ENCODE assay signal across 8 mouse cellular contexts in the genomic region with DNA sequence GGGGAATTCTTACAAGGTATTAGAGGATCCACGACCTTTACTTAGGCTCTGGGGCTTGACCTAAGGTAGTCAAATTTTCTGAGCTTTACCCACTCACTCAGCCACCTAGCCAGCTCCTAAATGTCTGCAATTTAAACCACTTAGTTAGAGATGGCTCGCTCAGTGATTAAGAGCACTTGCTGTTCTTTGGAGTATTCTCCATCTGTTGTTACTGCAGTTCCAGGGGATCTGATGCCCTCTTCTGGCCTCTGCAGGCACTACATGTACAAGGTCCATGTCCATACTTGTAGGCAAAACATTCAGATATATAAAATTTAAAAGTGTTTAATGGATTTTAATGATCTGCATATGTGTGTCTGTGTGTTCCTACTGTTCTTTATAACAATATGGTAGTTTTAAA. TPM values are rescaled to one million over a fixed set of nuclear protein-coding genes. Genes with fewer than 3 reads are reported as not detected.
DNase-seq lines count a peak whose midpoint lies in the region; ATAC-seq and TF ChIP-seq lines count a peak whose summit lies in the region.

No protein-coding gene starts in this region.

- H3K36me3 ChIP-seq in kidney, postnatal 0 days (ENCODE audit: insufficient read depth, low read length), result no peaks in the 10 kb centered on the region
- no peaks in the 10 kb centered on the region for H3K36me3 ChIP-seq in liver, embryonic 11.5 days (ENCODE audit: control insufficient read depth, insufficient read depth, low read length)
- no peaks in the 10 kb centered on the region for H3K36me3 ChIP-seq in neural tube, embryonic 11.5 days (ENCODE audit: control insufficient read depth, insufficient read depth, low read length)

- TF ChIP-seq CTCF in kidney, postnatal 0 days (IDR thresholded peaks at IDR 0.05; ENCODE audit: low read depth), result peak; percentile 92

- H3K9me3 ChIP-seq in kidney, postnatal 0 days (replicated peaks; ENCODE audit: low read length), result no peaks in the 10 kb centered on the region
- H3K9me3 ChIP-seq in liver, embryonic 11.5 days (ENCODE audit: control insufficient read depth, low read length), result peaks cover 7% of the 10 kb centered on the region
- no peaks in the 10 kb centered on the region for H3K9me3 ChIP-seq in neural tube, embryonic 11.5 days (ENCODE audit: control insufficient read depth, low read length)

- H3K27me3 ChIP-seq in kidney, postnatal 0 days (ENCODE audit: insufficient read depth, low read length), result no peaks in the 10 kb centered on the region
- no peaks in the 10 kb centered on the region for H3K27me3 ChIP-seq in liver, embryonic 11.5 days (replicated peaks; ENCODE audit: control insufficient read depth, insufficient read depth, low read length)
- no peaks in the 10 kb centered on the region for H3K27me3 ChIP-seq in neural tube, embryonic 11.5 days (ENCODE audit: control insufficient read depth, insufficient read depth, low read length)

- no peaks in the 10 kb centered on the region for H3K4me1 ChIP-seq in kidney, postnatal 0 days (replicated peaks; ENCODE audit: insufficient read depth, low read length)
- H3K4me1 ChIP-seq in liver, embryonic 11.5 days (replicated peaks; ENCODE audit: control insufficient read depth, insufficient read depth, low read length), result peaks cover 3% of the 10 kb centered on the region
- no peaks in the 10 kb centered on the region for H3K4me1 ChIP-seq in neural tube, embryonic 11.5 days (ENCODE audit: control insufficient read depth, insufficient read depth, low read length)

- no peak overlapping the region for H3K4me3 ChIP-seq in kidney, postnatal 0 days (replicated peaks; ENCODE audit: low read depth, low read length)
- no peak overlapping the region for H3K4me3 ChIP-seq in liver, embryonic 11.5 days (ENCODE audit: low read depth, low read length)
- no peak overlapping the region for H3K4me3 ChIP-seq in neural tube, embryonic 11.5 days (ENCODE audit: low read depth, low read length)

- H3K4me2 ChIP-seq in kidney, postnatal 0 days (ENCODE audit: low read length), result no peak overlapping the region
- H3K4me2 ChIP-seq in liver, embryonic 11.5 days, result no peak overlapping the region
- H3K4me2 ChIP-seq in neural tube, embryonic 11.5 days (ENCODE audit: low read depth), result no peak overlapping the region

- 30% methylated on average over 2 of the region's 2 CpGs for WGBS in kidney, postnatal 0 days
- 52% methylated on average over 2 of the region's 2 CpGs for WGBS in liver, embryonic 11.5 days
- 50% methylated on average over 2 of the region's 2 CpGs for WGBS in neural tube, embryonic 11.5 days

- peak; percentile 77 for DNase-seq in 3T3-L1 (ENCODE audit: low read depth, low spot score)
- peak; percentile 36 for DNase-seq in Muller cell, postnatal 12 days (ENCODE audit: inconsistent ontology term)
- DNase-seq in cerebellum, adult 9-11 months, result peak; percentile 58
- peak; percentile 24 to 26 for DNase-seq in gastrocnemius, adult 8-10 months (ENCODE audit: low spot score in 2 of 2)
- DNase-seq in kidney, postnatal 0 days (ENCODE audit: low spot score), result peak; percentile 85
- no peak for DNase-seq in liver, embryonic 11.5 days (ENCODE audit: low spot score)
- DNase-seq in neural tube, embryonic 11.5 days (ENCODE audit: low spot score), result peak; percentile 33
- peak; percentile 43 for DNase-seq in thymus, postnatal 0 days (ENCODE audit: low spot score)

- H3K9ac ChIP-seq in kidney, postnatal 0 days (ENCODE audit: low read depth, low read length), result no peak overlapping the region
- H3K9ac ChIP-seq in liver, embryonic 11.5 days (ENCODE audit: low read depth, low read length), result no peak overlapping the region
- no peak overlapping the region for H3K9ac ChIP-seq in neural tube, embryonic 11.5 days (ENCODE audit: low read length)

- no peak overlapping the region for H3K27ac ChIP-seq in kidney, postnatal 0 days
- H3K27ac ChIP-seq in liver, embryonic 11.5 days (ENCODE audit: low read depth, low read length), result no peak overlapping the region
- H3K27ac ChIP-seq in neural tube, embryonic 11.5 days (ENCODE audit: low read depth, low read length), result no peak overlapping the region

- ATAC-seq in kidney, postnatal 0 days (replicated peaks; ENCODE audit: low FRiP score, low read depth), result no peak; the same call in 1 of the 2 replicates
- 0 out of 2 replicates have a peak, but pooled peaks have one; percentile 29 for ATAC-seq in liver, embryonic 11.5 days (replicated peaks; ENCODE audit: low FRiP score)
- ATAC-seq in neural tube, embryonic 11.5 days (ENCODE audit: insufficient read depth, low FRiP score, low TSS enrichment), result no peak

RNA-seq across cellular contexts. Expression of a gene that starts 24.3 kb away (rescaled TPM):
- total RNA-seq in gastrocnemius, adult 8-10 months (2022), result 1 to 10 TPM in 3 of 4 experiments, under 1 TPM in 1; 0.90 to 1.3 (median 1.2) TPM
- polyA plus RNA-seq in kidney, postnatal 0 days (2015; fragmentation: Nextera tagmentation; extraction: Ambion mirVana), result 14.8 and 14.9 TPM in 2 replicates
- polyA plus RNA-seq in liver, embryonic 11.5 days (2014; fragmentation: Nextera tagmentation; extraction: Ambion mirVana), result 7.8 and 8.3 TPM in 2 replicates
- polyA plus RNA-seq in neural tube, embryonic 11.5 days (2014; fragmentation: Nextera tagmentation; extraction: Ambion mirVana), result 13.2 and 15.7 TPM in 2 replicates
- polyA plus RNA-seq in thymus, postnatal 0 days (2015; fragmentation: Nextera tagmentation; extraction: Ambion mirVana), result 18.7 and 20.4 TPM in 2 replicates

RNA-seq across cellular contexts. Expression of a gene that starts 41.6 kb away (rescaled TPM):
- 1 to 10 TPM; 3.6 to 5.9 (median 4.2) TPM for total RNA-seq in gastrocnemius, adult 8-10 months (2022)
- polyA plus RNA-seq in kidney, postnatal 0 days (2015; fragmentation: Nextera tagmentation; extraction: Ambion mirVana), result 93.0 and 114 TPM in 2 replicates
- polyA plus RNA-seq in liver, embryonic 11.5 days (2014; fragmentation: Nextera tagmentation; extraction: Ambion mirVana), result 42.0 and 47.8 TPM in 2 replicates
- 16.9 and 21.0 TPM in 2 replicates for polyA plus RNA-seq in neural tube, embryonic 11.5 days (2014; fragmentation: Nextera tagmentation; extraction: Ambion mirVana)
- 15.4 and 22.7 TPM in 2 replicates for polyA plus RNA-seq in thymus, postnatal 0 days (2015; fragmentation: Nextera tagmentation; extraction: Ambion mirVana)

RNA-seq across cellular contexts. Expression of a gene that starts 56.1 kb away (rescaled TPM):
- total RNA-seq in gastrocnemius, adult 8-10 months (2022), result not detected
- not detected in 2 replicates for polyA plus RNA-seq in kidney, postnatal 0 days (2015; fragmentation: Nextera tagmentation; extraction: Ambion mirVana)
- polyA plus RNA-seq in liver, embryonic 11.5 days (2014; fragmentation: Nextera tagmentation; extraction: Ambion mirVana), result not detected in 2 replicates
- not detected in 2 replicates for polyA plus RNA-seq in neural tube, embryonic 11.5 days (2014; fragmentation: Nextera tagmentation; extraction: Ambion mirVana)
- polyA plus RNA-seq in thymus, postnatal 0 days (2015; fragmentation: Nextera tagmentation; extraction: Ambion mirVana), result 2.2 and 2.8 TPM in 2 replicates
